16 mouse cellular contexts compared by ENCODE assay signal in genomic region chr11:90675479-90676110, GRCm38 (mm10). TPM values are rescaled to one million over a fixed set of nuclear protein-coding genes. Genes with fewer than 3 reads are reported as not detected.
DNase-seq lines count a peak whose midpoint lies in the region; ATAC-seq and TF ChIP-seq lines count a peak whose summit lies in the region.
"Had no signal": no experiment of that assay in that cellular context is flagged by ENCODE, and none has a peak within 500 bp of the region (broad histone marks: within the 10 kb centered on the region; RNA-seq: fewer than 3 reads in every experiment).

No protein-coding gene starts in this region.

- no peak overlapping the region for H3K9ac ChIP-seq in liver, adult 2 months (ENCODE audit: low read depth, low read length)
- no peak overlapping the region for H3K9ac ChIP-seq in stomach, embryonic 16.5 days (ENCODE audit: low read length)
- H3K9ac ChIP-seq: forebrain, embryonic 15.5 days; hindbrain, embryonic 14.5 days had no signal

- H3K27me3 ChIP-seq in spleen, adult 2 months (ENCODE audit: control insufficient read depth, insufficient read depth, low read length): no peaks in the 10 kb centered on the region
- no peaks in the 10 kb centered on the region for H3K27me3 ChIP-seq in liver, adult 2 months (ENCODE audit: control insufficient read depth, insufficient read depth, low read length)
- no peaks in the 10 kb centered on the region for H3K27me3 ChIP-seq in stomach, embryonic 16.5 days (ENCODE audit: control insufficient read depth, insufficient read depth, low read length)
- H3K27me3 ChIP-seq: forebrain, embryonic 15.5 days; Patski had no signal

- TF ChIP-seq CTCF in spleen, adult 2 months (IDR thresholded peaks at IDR 0.05; ENCODE audit: extremely low read depth, insufficient read depth, insufficient read length, insufficient replicate concordance): no peak
- no peak for TF ChIP-seq CTCF in liver, adult 2 months (IDR thresholded peaks at IDR 0.05; ENCODE audit: low read depth, low read length)

- no peaks in the 10 kb centered on the region for H3K36me3 ChIP-seq in spleen, adult 2 months (ENCODE audit: control insufficient read depth, insufficient read depth, low read length)
- peaks cover 26% of the 10 kb centered on the region for H3K36me3 ChIP-seq in liver, adult 2 months (ENCODE audit: control insufficient read depth, insufficient read depth, low read length)
- no peaks in the 10 kb centered on the region for H3K36me3 ChIP-seq in stomach, embryonic 16.5 days (ENCODE audit: control insufficient read depth, insufficient read depth, low read length)
- H3K36me3 ChIP-seq: forebrain, embryonic 15.5 days had no signal

- H3K27ac ChIP-seq in spleen, adult 2 months (ENCODE audit: insufficient read depth, low read length): no peak overlapping the region; the same call in 1 of the 2 replicates
- no peak overlapping the region for H3K27ac ChIP-seq in liver, adult 2 months (replicated peaks; ENCODE audit: insufficient read depth, low read depth, low read length)
- H3K27ac ChIP-seq in stomach, embryonic 16.5 days (ENCODE audit: low read length): no peak overlapping the region
- H3K27ac ChIP-seq: forebrain, embryonic 15.5 days; hindbrain, embryonic 14.5 days had no signal

- H3K4me1 ChIP-seq in spleen, adult 2 months (ENCODE audit: control insufficient read depth, insufficient read depth, insufficient read length): no peaks in the 10 kb centered on the region
- H3K4me1 ChIP-seq in liver, adult 2 months (ENCODE audit: control insufficient read depth, insufficient read depth, low read length): no peaks in the 10 kb centered on the region
- no peaks in the 10 kb centered on the region for H3K4me1 ChIP-seq in stomach, embryonic 16.5 days (ENCODE audit: control insufficient read depth, insufficient read depth, low read length)
- H3K4me1 ChIP-seq: forebrain, embryonic 15.5 days had no signal

- WGBS in spleen, adult 2 months: 14% methylated on average over 5 of the region's 5 CpGs
- WGBS in liver, adult 2 months: 72% methylated on average over 5 of the region's 5 CpGs
- 70% methylated on average over 5 of the region's 5 CpGs for WGBS in stomach, embryonic 16.5 days

- DNase-seq in heart, adult 11 months: peak; percentile 59
- no peak for DNase-seq in heart, adult 9 months (ENCODE audit: low spot score in 2 of 2)
- DNase-seq in spleen, adult 2 months (ENCODE audit: low read depth in 1 of 2, low spot score in 2 of 2): no peak
- DNase-seq in spleen, postnatal 4 days (ENCODE audit: low spot score in 2 of 2): no peak
- DNase-seq in liver, adult 2 months (ENCODE audit: extremely low read depth, low read depth, low spot score): peak; percentile 27
- no peak for DNase-seq in layer of hippocampus, adult 11-12 months (ENCODE audit: low spot score)
- no peak for DNase-seq in adrenal gland, postnatal 14 days
- DNase-seq: adrenal gland, postnatal 10 days; cerebellum, adult 2 months; gastrocnemius, postnatal 10 days; kidney, postnatal 25 days; lung, postnatal 14 days had no signal

- peak overlapping the region; percentile 27; the same call in 1 of the 2 replicates for H3K4me3 ChIP-seq in spleen, adult 2 months (ENCODE audit: extremely low read depth, insufficient read depth, insufficient read length)
- H3K4me3 ChIP-seq in liver, adult 2 months (ENCODE audit: insufficient read depth, low read depth, low read length): no peak overlapping the region
- no peak overlapping the region for H3K4me3 ChIP-seq in stomach, embryonic 16.5 days (replicated peaks; ENCODE audit: low read length)
- H3K4me3 ChIP-seq: forebrain, embryonic 15.5 days had no signal

- TF ChIP-seq POLR2A in spleen, adult 2 months (IDR thresholded peaks at IDR 0.05; ENCODE audit: low read depth, low read length): no peak
- TF ChIP-seq POLR2A in liver, adult 2 months (IDR thresholded peaks at IDR 0.05; ENCODE audit: extremely low read depth, insufficient read depth, low read length): no peak

- H3K79me2 ChIP-seq in liver, adult 2 months (ENCODE audit: control insufficient read depth, insufficient read depth, low read length): no peaks in the 10 kb centered on the region

- H3K4me2 ChIP-seq in stomach, embryonic 16.5 days (ENCODE audit: low read depth, low read length): no peak overlapping the region
- H3K4me2 ChIP-seq: forebrain, embryonic 15.5 days; hindbrain, embryonic 14.5 days had no signal

- H3K9me3 ChIP-seq in stomach, embryonic 16.5 days (replicated peaks; ENCODE audit: control insufficient read depth, low read length): no peaks in the 10 kb centered on the region
- H3K9me3 ChIP-seq: forebrain, embryonic 15.5 days had no signal

- ATAC-seq in stomach, embryonic 16.5 days (ENCODE audit: insufficient read depth, low FRiP score): peak; percentile 56; the same call in 1 of the 2 replicates
- ATAC-seq: forebrain, embryonic 15.5 days; Patski had no signal

RNA-seq across cellular contexts. Expression of gene Tom1l1, which starts 12.6 kb away (rescaled TPM):
- 1.4 and 1.8 TPM in 2 replicates for polyA plus RNA-seq in spleen, adult 2 months (2012; rRNA removed)
- total RNA-seq in liver, adult 2 months (2014; rRNA removed): 14.3 and 20.9 TPM in 2 replicates
- 4.7 and 4.8 TPM in 2 replicates for polyA plus RNA-seq in liver, adult 2 months (2012; rRNA removed)
- polyA plus RNA-seq in stomach, embryonic 16.5 days (2015; fragmentation: Nextera tagmentation; extraction: Ambion mirVana): 40.3 and 47.1 TPM in 2 replicates
- 39.5 and 46.0 TPM in 2 replicates for total RNA-seq in adrenal gland, postnatal 14 days (2021)

RNA-seq across cellular contexts. Expression of gene Cox11, which starts 37.6 kb away (rescaled TPM):
- polyA plus RNA-seq in spleen, adult 2 months (2012; rRNA removed): 9.5 and 12.0 TPM in 2 replicates
- total RNA-seq in liver, adult 2 months (2014; rRNA removed): 10.6 and 11.5 TPM in 2 replicates
- polyA plus RNA-seq in liver, adult 2 months (2012; rRNA removed): 15.7 and 16.6 TPM in 2 replicates
- 24.0 and 31.3 TPM in 2 replicates for polyA plus RNA-seq in stomach, embryonic 16.5 days (2015; fragmentation: Nextera tagmentation; extraction: Ambion mirVana)
- 23.4 and 26.0 TPM in 2 replicates for total RNA-seq in adrenal gland, postnatal 14 days (2021)

RNA-seq across cellular contexts. Expression of gene Stxbp4, which starts 37.7 kb away (rescaled TPM):
- 0.66 and 0.88 TPM in 2 replicates for polyA plus RNA-seq in spleen, adult 2 months (2012; rRNA removed)
- 1.6 and 1.8 TPM in 2 replicates for total RNA-seq in liver, adult 2 months (2014; rRNA removed)
- 0.61 and 0.62 TPM in 2 replicates for polyA plus RNA-seq in liver, adult 2 months (2012; rRNA removed)
- 14.1 and 16.0 TPM in 2 replicates for polyA plus RNA-seq in stomach, embryonic 16.5 days (2015; fragmentation: Nextera tagmentation; extraction: Ambion mirVana)
- 7.4 and 8.7 TPM in 2 replicates for total RNA-seq in adrenal gland, postnatal 14 days (2021)

Comparison
In these comparisons a context has a peak if more than half of its experiments do, and no peak if none do; other contexts are left out.
1. DNase-seq: peak in heart, adult 11 months (single experiment) and liver, adult 2 months (single experiment); none in heart, adult 9 months (0 of 2), spleen, adult 2 months (0 of 2), spleen, postnatal 4 days (0 of 2), layer of hippocampus, adult 11-12 months (single experiment) and adrenal gland, postnatal 14 days (single experiment).